Mouse (Mus musculus) stomach, adult 2 months (tissue): ENCODE measurements around the gene 4930502E18Rik. TPM values are rescaled to one million over a fixed set of nuclear protein-coding genes. Genes with fewer than 3 reads are reported as not detected.

Source experiments
- polyA plus RNA-seq: library from polyadenylated mRNA; depleted of rRNA; stranded (reverse); fragments of >200 nt; gene quantifications from 2 replicates; pipeline ENCODE4 v1.2.3, GENCODE M21; 2012; rRNA removed

4930502E18Rik gene
- polyA plus RNA-seq: not detected in 2 replicates

DNA sequence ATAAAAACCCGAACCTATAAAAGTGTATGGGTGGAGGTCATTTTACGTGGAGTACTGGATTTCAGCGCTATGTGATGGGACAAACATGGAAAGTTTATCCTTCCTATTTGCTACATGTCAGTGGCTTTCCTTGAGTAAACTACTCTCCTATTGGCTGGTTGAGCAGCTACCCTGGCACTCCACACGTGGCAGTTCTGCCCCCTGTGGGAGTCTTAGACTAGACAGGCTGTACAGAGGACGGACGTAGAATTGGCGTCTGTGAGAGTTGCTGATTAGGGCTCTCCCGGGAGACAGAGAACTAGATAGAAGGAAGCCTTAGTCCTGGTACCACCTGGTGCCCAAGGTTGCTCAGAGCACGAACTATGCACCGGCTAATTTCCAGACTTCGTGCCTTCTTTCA lies at the start of gene 4930502E18Rik:
Gene 4930502E18Rik (plus strand): TSS at position 231 of the 400 bp plus-strand sequence.

DNA sequence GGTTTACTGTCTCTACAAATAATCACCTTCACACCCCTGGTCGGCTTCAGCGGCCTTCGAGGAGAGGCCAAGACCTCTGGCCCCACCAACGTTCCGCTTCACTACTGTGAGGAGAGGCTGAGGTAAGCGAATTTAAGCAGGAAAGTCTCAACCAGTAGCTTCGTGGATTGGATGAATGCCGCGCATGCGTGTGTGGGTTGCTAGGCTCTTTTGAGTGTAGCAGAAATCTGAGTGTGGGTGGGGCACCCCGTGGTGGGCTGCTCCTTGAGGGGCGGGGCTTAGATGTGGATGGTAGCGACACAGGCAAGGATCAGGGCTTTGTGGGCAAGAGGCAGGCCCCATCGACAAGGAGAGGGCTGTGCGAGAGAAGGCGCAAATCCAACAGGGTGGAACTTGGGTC lies 33.1 kb downstream of the 4930502E18Rik start, which contains the start of gene 1700013H16Rik:
Gene 1700013H16Rik (minus strand): TSS at position 96 of the 400 bp plus-strand sequence.

DNA sequence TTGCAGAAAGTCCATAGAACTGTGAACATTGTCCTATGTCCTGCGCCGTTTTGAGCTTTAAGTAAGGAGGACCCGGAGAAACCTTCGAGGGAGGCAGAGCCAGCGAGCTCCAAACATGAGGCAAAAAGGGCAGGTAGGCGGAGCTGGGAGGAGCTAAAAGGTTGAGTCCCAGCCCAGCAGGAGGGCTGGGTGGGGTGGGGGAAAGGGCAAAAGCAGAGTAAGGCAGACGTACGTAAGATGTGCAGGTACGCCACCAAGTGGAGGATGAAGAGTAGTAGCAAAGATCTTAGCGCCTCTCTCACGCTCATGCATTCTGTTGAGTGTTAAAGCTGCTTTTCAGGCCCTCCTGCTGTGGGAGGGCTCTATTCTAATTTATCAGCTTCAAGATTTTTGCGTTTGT lies 51.6 kb downstream of the 4930502E18Rik start, which contains the start of gene Zfp36l3:
Gene Zfp36l3 (minus strand): TSS at position 119 of the 400 bp plus-strand sequence.

Other genes starting within 250 kb of the 4930502E18Rik start
- 3.9 and 6.5 TPM in 2 replicates for gene Rtl8c, start 116.8 kb upstream of the 4930502E18Rik start, polyA plus RNA-seq
- gene Gm14597, start 115.8 kb upstream of the 4930502E18Rik start, polyA plus RNA-seq: not detected in 2 replicates
- gene Rtl8a, start 81.1 kb upstream of the 4930502E18Rik start, polyA plus RNA-seq: 70.0 and 71.2 TPM in 2 replicates
- gene Rtl8b, start 54.4 kb upstream of the 4930502E18Rik start, polyA plus RNA-seq: 48.7 and 58.0 TPM in 2 replicates
- gene 1700013H16Rik, start 33.0 kb downstream of the 4930502E18Rik start, polyA plus RNA-seq: not detected in 2 replicates
- not detected in 2 replicates for gene Zfp36l3, start 51.6 kb downstream of the 4930502E18Rik start, polyA plus RNA-seq
- 0.04 TPM in 1 of 2 replicates, not detected in the other for gene Xlr, start 72.9 kb downstream of the 4930502E18Rik start, polyA plus RNA-seq